ENCODE assay signal across 12 mouse cellular contexts in the genomic region with DNA sequence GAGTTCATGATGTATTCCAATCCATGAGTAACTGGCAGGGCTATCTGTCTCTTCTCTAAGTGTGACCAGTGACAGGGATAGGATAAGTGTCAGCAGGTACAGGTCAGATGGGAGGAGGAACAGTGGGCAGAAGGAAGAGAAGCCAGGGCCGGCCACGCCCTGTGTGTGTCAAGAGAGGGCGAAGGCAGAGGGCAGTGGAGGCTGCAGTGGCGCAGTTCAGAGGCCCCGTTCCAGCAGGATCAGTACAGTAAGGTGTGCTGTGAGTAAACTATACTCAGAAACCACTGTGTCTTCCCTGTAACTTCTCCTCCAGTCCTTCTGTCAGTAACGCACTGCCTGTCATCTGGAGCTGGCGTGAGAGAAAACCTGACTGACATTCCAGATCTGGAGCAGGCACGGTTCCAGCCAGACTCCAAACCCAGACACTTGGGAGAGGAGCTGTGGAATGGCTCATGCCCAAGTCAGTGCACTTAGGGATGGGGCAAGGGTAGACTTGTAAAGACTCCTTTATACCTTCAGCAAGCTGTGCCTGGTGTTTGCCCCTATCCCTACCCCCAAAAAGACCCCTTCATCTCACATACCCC. TPM values are rescaled to one million over a fixed set of nuclear protein-coding genes. Genes with fewer than 3 reads are reported as not detected.
DNase-seq lines count a peak whose midpoint lies in the region; ATAC-seq and TF ChIP-seq lines count a peak whose summit lies in the region.
"Had no signal": no experiment of that assay in that cellular context is flagged by ENCODE, and none has a peak within 500 bp of the region (broad histone marks: within the 10 kb centered on the region; RNA-seq: fewer than 3 reads in every experiment).

No protein-coding gene starts in this region.

- no peak for TF ChIP-seq POLR2A in kidney, adult 2 months (IDR thresholded peaks at IDR 0.05; ENCODE audit: low read depth, low read length)

- H3K27me3 ChIP-seq in kidney, adult 2 months (replicated peaks; ENCODE audit: control insufficient read depth, insufficient read depth, low read length): no peaks in the 10 kb centered on the region
- H3K27me3 ChIP-seq in heart, embryonic 12.5 days (replicated peaks): no peaks in the 10 kb centered on the region
- H3K27me3 ChIP-seq in intestine, postnatal 0 days (replicated peaks; ENCODE audit: control insufficient read depth, insufficient read depth, low read length): no peaks in the 10 kb centered on the region
- no peaks in the 10 kb centered on the region for H3K27me3 ChIP-seq in forebrain, postnatal 0 days (ENCODE audit: insufficient read depth, low read length)
- H3K27me3 ChIP-seq: Patski had no signal

- H3K4me1 ChIP-seq in kidney, adult 2 months (ENCODE audit: control insufficient read depth, insufficient read depth, low read length): peaks cover 11% of the 10 kb centered on the region; the same call in 1 of the 2 replicates
- peaks cover 45% of the 10 kb centered on the region for H3K4me1 ChIP-seq in heart, embryonic 12.5 days (replicated peaks)
- H3K4me1 ChIP-seq in intestine, postnatal 0 days (replicated peaks; ENCODE audit: control insufficient read depth, insufficient read depth, low read length): peaks cover 3% of the 10 kb centered on the region; the same call in 1 of the 2 replicates
- peaks cover 5% of the 10 kb centered on the region; the same call in 1 of the 2 replicates for H3K4me1 ChIP-seq in forebrain, postnatal 0 days (ENCODE audit: insufficient read depth)

- no peak for TF ChIP-seq CTCF in kidney, adult 2 months (conservative IDR thresholded peaks at IDR 0.05; ENCODE audit: insufficient read depth, insufficient read length, low read depth, low read length)
- TF ChIP-seq CTCF in intestine, postnatal 0 days (IDR thresholded peaks at IDR 0.05; ENCODE audit: low read depth): peak; percentile 42
- no peak for TF ChIP-seq CTCF in forebrain, postnatal 0 days (IDR thresholded peaks at IDR 0.05; ENCODE audit: low read depth)

- no peak overlapping the region for H3K27ac ChIP-seq in kidney, adult 2 months (ENCODE audit: insufficient read depth, low read depth, low read length)
- H3K27ac ChIP-seq in heart, embryonic 12.5 days (ENCODE audit: poor library complexity, severe bottlenecking): peak overlapping the region; percentile 71
- H3K27ac ChIP-seq in intestine, postnatal 0 days (ENCODE audit: low read depth, low read length): peak overlapping the region; percentile 15
- H3K27ac ChIP-seq in forebrain, postnatal 0 days (ENCODE audit: low read depth, low read length): no peak overlapping the region

- no peak overlapping the region for H3K4me3 ChIP-seq in kidney, adult 2 months (ENCODE audit: insufficient read depth, low read depth, low read length)
- no peak overlapping the region for H3K4me3 ChIP-seq in heart, embryonic 12.5 days
- H3K4me3 ChIP-seq in intestine, postnatal 0 days (ENCODE audit: low read depth, low read length): no peak overlapping the region
- no peak overlapping the region for H3K4me3 ChIP-seq in forebrain, postnatal 0 days (ENCODE audit: low read depth, low read length)

- no peaks in the 10 kb centered on the region for H3K36me3 ChIP-seq in kidney, adult 2 months (ENCODE audit: control insufficient read depth, insufficient read depth, low read length)
- peaks cover 37% of the 10 kb centered on the region for H3K36me3 ChIP-seq in heart, embryonic 12.5 days
- H3K36me3 ChIP-seq in intestine, postnatal 0 days (ENCODE audit: control insufficient read depth, insufficient read depth): peaks cover 39% of the 10 kb centered on the region
- H3K36me3 ChIP-seq in forebrain, postnatal 0 days (ENCODE audit: insufficient read depth): peaks cover 54% of the 10 kb centered on the region

- peak; percentile 45 for DNase-seq in kidney, adult 2 months
- no peak for DNase-seq in kidney, adult 18-20 months
- DNase-seq in NIH3T3 (ENCODE audit: low read depth): peak; percentile 39
- no peak for DNase-seq in forebrain, postnatal 0 days
- no peak for DNase-seq in urinary bladder, postnatal 10 days (ENCODE audit: low spot score)
- no peak for DNase-seq in left cerebral cortex, postnatal 14 days (ENCODE audit: low spot score in 2 of 2)
- DNase-seq: cerebellum, adult 9-10 months; kidney, postnatal 14 days; liver, postnatal 0 days had no signal

- intact Hi-C loops in left cerebral cortex, postnatal 14 days (cut with DNase I): no loop called here

- 60% methylated on average over 8 of the region's 8 CpGs for WGBS in kidney, adult 2 months
- WGBS in heart, embryonic 12.5 days: 48% methylated on average over 8 of the region's 8 CpGs
- 45% methylated on average over 8 of the region's 8 CpGs for WGBS in intestine, postnatal 0 days
- 78% methylated on average over 8 of the region's 8 CpGs for WGBS in forebrain, postnatal 0 days

- H3K4me2 ChIP-seq in heart, embryonic 12.5 days: peak overlapping the region; percentile 29
- no peak overlapping the region for H3K4me2 ChIP-seq in intestine, postnatal 0 days (replicated peaks; ENCODE audit: low read depth)
- H3K4me2 ChIP-seq in forebrain, postnatal 0 days (ENCODE audit: low read depth): no peak overlapping the region

- H3K9me3 ChIP-seq in heart, embryonic 12.5 days (replicated peaks): no peaks in the 10 kb centered on the region
- no peaks in the 10 kb centered on the region for H3K9me3 ChIP-seq in intestine, postnatal 0 days (ENCODE audit: control insufficient read depth)
- no peaks in the 10 kb centered on the region for H3K9me3 ChIP-seq in forebrain, postnatal 0 days (ENCODE audit: low read length)

- H3K9ac ChIP-seq in heart, embryonic 12.5 days: 0 out of 2 replicates have a peak overlapping the region, but pooled peaks have one; percentile 28
- H3K9ac ChIP-seq in intestine, postnatal 0 days (ENCODE audit: low read depth, low read length): no peak overlapping the region
- no peak overlapping the region for H3K9ac ChIP-seq in forebrain, postnatal 0 days
- H3K9ac ChIP-seq: liver, postnatal 0 days had no signal

- ATAC-seq in heart, embryonic 12.5 days (ENCODE audit: insufficient number of reproducible peaks, low FRiP score): peak; percentile 33; the same call in 1 of the 2 replicates
- peak; percentile 62 for ATAC-seq in intestine, postnatal 0 days
- no peak for ATAC-seq in forebrain, postnatal 0 days
- ATAC-seq: liver, postnatal 0 days; Patski had no signal

RNA-seq across cellular contexts. Expression of gene Higd2a, which starts 6.2 kb away (rescaled TPM):
- 365 and 419 TPM in 2 replicates for polyA plus RNA-seq in kidney, adult 2 months (2012; rRNA removed)
- polyA plus RNA-seq in heart, embryonic 12.5 days (2016; fragmentation: Nextera tagmentation; extraction: Ambion mirVana): 242 and 247 TPM in 2 replicates
- 289 and 298 TPM in 2 replicates for polyA plus RNA-seq in intestine, postnatal 0 days (2015; fragmentation: Nextera tagmentation; extraction: Ambion mirVana)
- 110 and 148 TPM in 2 replicates for total RNA-seq in forebrain, postnatal 0 days (2014; rRNA removed)
- polyA plus RNA-seq in forebrain, postnatal 0 days (2015; fragmentation: Nextera tagmentation; extraction: Ambion mirVana): 326 and 343 TPM in 2 replicates
- total RNA-seq in left cerebral cortex, postnatal 14 days (2021): 100 to 1,000 TPM; 168 to 177 TPM

RNA-seq across cellular contexts. Expression of gene Nop16, which starts 6.3 kb away (rescaled TPM):
- polyA plus RNA-seq in kidney, adult 2 months (2012; rRNA removed): 13.7 and 19.0 TPM in 2 replicates
- polyA plus RNA-seq in heart, embryonic 12.5 days (2016; fragmentation: Nextera tagmentation; extraction: Ambion mirVana): 55.5 and 60.3 TPM in 2 replicates
- polyA plus RNA-seq in intestine, postnatal 0 days (2015; fragmentation: Nextera tagmentation; extraction: Ambion mirVana): 25.3 and 25.7 TPM in 2 replicates
- total RNA-seq in forebrain, postnatal 0 days (2014; rRNA removed): 37.5 and 44.6 TPM in 2 replicates
- 58.0 and 64.6 TPM in 2 replicates for polyA plus RNA-seq in forebrain, postnatal 0 days (2015; fragmentation: Nextera tagmentation; extraction: Ambion mirVana)
- total RNA-seq in left cerebral cortex, postnatal 14 days (2021): 10 to 100 TPM; 27.0 to 30.4 TPM

RNA-seq across cellular contexts. Expression of gene Cltb, which starts 14.9 kb away (rescaled TPM):
- 102 and 119 TPM in 2 replicates for polyA plus RNA-seq in kidney, adult 2 months (2012; rRNA removed)
- polyA plus RNA-seq in heart, embryonic 12.5 days (2016; fragmentation: Nextera tagmentation; extraction: Ambion mirVana): 48.9 and 52.6 TPM in 2 replicates
- 154 and 158 TPM in 2 replicates for polyA plus RNA-seq in intestine, postnatal 0 days (2015; fragmentation: Nextera tagmentation; extraction: Ambion mirVana)
- 224 and 233 TPM in 2 replicates for total RNA-seq in forebrain, postnatal 0 days (2014; rRNA removed)
- 278 and 284 TPM in 2 replicates for polyA plus RNA-seq in forebrain, postnatal 0 days (2015; fragmentation: Nextera tagmentation; extraction: Ambion mirVana)
- total RNA-seq in left cerebral cortex, postnatal 14 days (2021): 100 to 1,000 TPM; 331 to 351 TPM

RNA-seq across cellular contexts. Expression of gene Arl10, which starts 21.4 kb away (rescaled TPM):
- 20.1 and 23.3 TPM in 2 replicates for polyA plus RNA-seq in kidney, adult 2 months (2012; rRNA removed)
- polyA plus RNA-seq in heart, embryonic 12.5 days (2016; fragmentation: Nextera tagmentation; extraction: Ambion mirVana): 19.9 and 23.3 TPM in 2 replicates
- 9.3 and 11.3 TPM in 2 replicates for polyA plus RNA-seq in intestine, postnatal 0 days (2015; fragmentation: Nextera tagmentation; extraction: Ambion mirVana)
- 123 and 163 TPM in 2 replicates for total RNA-seq in forebrain, postnatal 0 days (2014; rRNA removed)
- 58.3 and 69.5 TPM in 2 replicates for polyA plus RNA-seq in forebrain, postnatal 0 days (2015; fragmentation: Nextera tagmentation; extraction: Ambion mirVana)
- total RNA-seq in left cerebral cortex, postnatal 14 days (2021): 10 to 100 TPM; 25.6 to 28.5 TPM

RNA-seq across cellular contexts. Expression of gene Faf2, which starts 25.4 kb away (rescaled TPM):
- polyA plus RNA-seq in kidney, adult 2 months (2012; rRNA removed): 26.3 and 27.9 TPM in 2 replicates
- polyA plus RNA-seq in heart, embryonic 12.5 days (2016; fragmentation: Nextera tagmentation; extraction: Ambion mirVana): 48.8 and 50.2 TPM in 2 replicates
- polyA plus RNA-seq in intestine, postnatal 0 days (2015; fragmentation: Nextera tagmentation; extraction: Ambion mirVana): 43.9 and 45.9 TPM in 2 replicates
- 54.5 and 60.5 TPM in 2 replicates for total RNA-seq in forebrain, postnatal 0 days (2014; rRNA removed)
- polyA plus RNA-seq in forebrain, postnatal 0 days (2015; fragmentation: Nextera tagmentation; extraction: Ambion mirVana): 35.0 and 49.3 TPM in 2 replicates
- 10 to 100 TPM; 47.4 to 57.3 TPM for total RNA-seq in left cerebral cortex, postnatal 14 days (2021)

Comparison
In these comparisons a context has a peak if more than half of its experiments do, and no peak if none do; other contexts are left out.
1. DNase-seq: peak in kidney, adult 2 months (single experiment) and NIH3T3 (single experiment); none in kidney, adult 18-20 months (single experiment), forebrain, postnatal 0 days (single experiment), urinary bladder, postnatal 10 days (single experiment) and left cerebral cortex, postnatal 14 days (0 of 2).
2. H3K27ac ChIP-seq: peak in heart, embryonic 12.5 days (single experiment) and intestine, postnatal 0 days (single experiment); none in kidney, adult 2 months (single experiment) and forebrain, postnatal 0 days (single experiment).